Mouse (Mus musculus): Measurements from ENCODE around the gene Ednrb. TPM values are rescaled to one million over a fixed set of nuclear protein-coding genes. Genes with fewer than 3 reads are reported as not detected.
A peak's percentile ranks its signal among the peaks of the same experiment; 100 is the strongest.

The Ednrb gene
- 74.0 and 77.3 TPM in 2 replicates for polyA plus RNA-seq (2014; fragmentation: Nextera tagmentation; extraction: Ambion mirVana)

DNA sequence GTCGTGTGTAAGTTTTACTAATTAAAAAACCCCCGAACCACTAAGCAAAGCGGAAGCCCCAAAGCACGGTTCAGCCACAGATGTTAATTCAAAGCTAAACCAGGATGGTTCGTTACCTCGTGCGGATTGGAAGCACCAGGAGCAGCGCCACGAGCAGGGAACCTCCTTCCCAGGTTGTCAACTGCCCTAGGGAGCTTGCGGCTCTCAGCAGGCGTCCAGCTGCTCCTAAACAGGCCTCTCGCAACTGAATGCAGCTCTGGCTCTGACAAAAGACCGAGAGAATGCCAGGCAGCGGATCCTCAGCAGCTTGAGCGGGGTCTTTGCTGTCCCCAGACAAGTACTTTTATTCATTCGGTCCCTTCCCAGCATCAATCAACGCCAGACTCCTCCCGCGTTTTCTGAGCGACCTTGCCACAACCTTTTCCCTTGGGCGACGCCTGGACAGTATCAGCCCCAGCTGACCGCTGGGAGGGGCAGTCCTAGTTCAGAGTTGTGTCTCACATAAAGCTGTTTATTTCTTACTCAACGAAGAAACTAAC is at the start of gene Ednrb:
Ednrb (minus strand) TSS at position 392 of the 539 bp plus-strand sequence.
- H3K4me1 ChIP-seq (ENCODE audit: control insufficient read depth, insufficient read depth, low read length), result peaks cover 9% of the 10 kb centered on the region
- peak within 1 kb of the TSS; percentile 45 for H3K4me3 ChIP-seq (ENCODE audit: low read depth, low read length)
- no peaks in the 10 kb centered on the region for H3K36me3 ChIP-seq (ENCODE audit: control insufficient read depth, insufficient read depth, low read length)
- H3K9ac ChIP-seq (ENCODE audit: low read length), result peak within 1 kb of the TSS; percentile 58
- 1% methylated on average over 24 of the region's 24 CpGs for WGBS
- peak within 1 kb of the TSS; percentile 85 for H3K4me2 ChIP-seq (ENCODE audit: low read length)
- H3K27me3 ChIP-seq (replicated peaks; ENCODE audit: control insufficient read depth, insufficient read depth, low read length), result no peaks in the 10 kb centered on the region
- no peaks in the 10 kb centered on the region for H3K9me3 ChIP-seq (replicated peaks; ENCODE audit: control insufficient read depth, low read length)
- ATAC-seq (peak; percentile 79), DNase-seq (ENCODE audit: low spot score) (peak; percentile 77)
- H3K27ac ChIP-seq (ENCODE audit: low read depth, low read length), result peak within 1 kb of the TSS; percentile 36; the same call in 1 of the 2 replicates

DNA sequence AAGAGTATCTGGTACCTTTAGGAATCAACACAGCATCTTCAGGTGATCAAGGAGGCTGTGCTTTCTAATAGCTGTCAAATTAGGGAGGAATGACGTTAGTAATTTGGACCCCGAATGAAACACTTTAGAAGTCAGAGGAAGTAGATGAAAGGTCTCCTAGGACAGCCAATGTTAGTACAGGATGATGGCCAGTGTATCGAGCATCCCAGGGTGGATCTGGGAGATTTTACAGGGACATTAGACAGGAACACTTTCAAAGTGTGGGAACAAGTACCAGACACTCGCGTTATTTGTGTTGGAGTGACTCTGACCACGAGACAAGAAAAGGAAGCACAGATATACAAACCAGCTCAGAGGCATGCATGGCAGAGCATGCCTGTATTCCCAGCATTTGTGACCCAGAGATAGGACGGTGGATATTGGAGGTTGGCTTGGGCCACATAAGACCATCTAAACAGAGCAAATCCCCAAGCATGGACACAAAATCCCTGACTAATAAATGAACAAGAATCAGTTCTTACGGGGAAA is 48.3 kb upstream of the Ednrb start:
- no peaks in the 10 kb centered on the region for H3K36me3 ChIP-seq (ENCODE audit: control insufficient read depth, insufficient read depth, low read length)
- H3K4me2 ChIP-seq (ENCODE audit: low read length), result no peak overlapping the region
- no peak overlapping the region for H3K9ac ChIP-seq (ENCODE audit: low read length)
- no peaks in the 10 kb centered on the region for H3K27me3 ChIP-seq (replicated peaks; ENCODE audit: control insufficient read depth, insufficient read depth, low read length)
- WGBS, result 89% methylated on average over 8 of the region's 8 CpGs
- H3K9me3 ChIP-seq (replicated peaks; ENCODE audit: control insufficient read depth, low read length), result no peaks in the 10 kb centered on the region
- no peak overlapping the region for H3K27ac ChIP-seq (ENCODE audit: low read depth, low read length)
- no peak for DNase-seq (ENCODE audit: low spot score)
- no peaks in the 10 kb centered on the region for H3K4me1 ChIP-seq (ENCODE audit: control insufficient read depth, insufficient read depth, low read length)
- ATAC-seq, result no peak
- no peak overlapping the region for H3K4me3 ChIP-seq (ENCODE audit: low read depth, low read length)

DNA sequence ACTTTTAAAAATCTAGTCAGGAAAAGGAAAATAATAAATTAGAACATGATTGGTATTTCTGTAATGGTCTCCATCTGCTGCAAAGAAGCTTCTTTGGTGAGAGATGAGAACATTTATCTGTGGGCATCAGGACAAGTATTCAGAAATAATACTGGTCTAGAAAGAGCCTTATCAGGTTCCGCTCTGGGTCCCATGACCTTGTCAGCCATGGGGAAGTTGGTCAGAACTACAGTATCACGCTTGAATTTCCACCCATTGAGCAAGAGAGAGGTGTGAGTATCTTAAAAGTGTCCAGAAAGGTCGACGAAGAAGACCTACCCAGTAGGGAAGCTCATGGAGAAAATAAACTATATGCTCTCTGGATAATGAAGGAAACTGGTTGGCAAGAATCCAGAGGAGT is 46.6 kb upstream of the Ednrb start:
- no peak overlapping the region for H3K9ac ChIP-seq (ENCODE audit: low read length)
- ATAC-seq (no peak), DNase-seq (ENCODE audit: low spot score) (no peak)
- H3K4me1 ChIP-seq (ENCODE audit: control insufficient read depth, insufficient read depth, low read length), result no peaks in the 10 kb centered on the region
- no peaks in the 10 kb centered on the region for H3K36me3 ChIP-seq (ENCODE audit: control insufficient read depth, insufficient read depth, low read length)
- H3K27ac ChIP-seq (ENCODE audit: low read depth, low read length), result no peak overlapping the region
- 81% methylated on average over 4 of the region's 4 CpGs for WGBS
- no peak overlapping the region for H3K4me3 ChIP-seq (ENCODE audit: low read depth, low read length)
- H3K27me3 ChIP-seq (replicated peaks; ENCODE audit: control insufficient read depth, insufficient read depth, low read length), result no peaks in the 10 kb centered on the region
- H3K4me2 ChIP-seq (ENCODE audit: low read length), result no peak overlapping the region
- no peaks in the 10 kb centered on the region for H3K9me3 ChIP-seq (replicated peaks; ENCODE audit: control insufficient read depth, low read length)

DNA sequence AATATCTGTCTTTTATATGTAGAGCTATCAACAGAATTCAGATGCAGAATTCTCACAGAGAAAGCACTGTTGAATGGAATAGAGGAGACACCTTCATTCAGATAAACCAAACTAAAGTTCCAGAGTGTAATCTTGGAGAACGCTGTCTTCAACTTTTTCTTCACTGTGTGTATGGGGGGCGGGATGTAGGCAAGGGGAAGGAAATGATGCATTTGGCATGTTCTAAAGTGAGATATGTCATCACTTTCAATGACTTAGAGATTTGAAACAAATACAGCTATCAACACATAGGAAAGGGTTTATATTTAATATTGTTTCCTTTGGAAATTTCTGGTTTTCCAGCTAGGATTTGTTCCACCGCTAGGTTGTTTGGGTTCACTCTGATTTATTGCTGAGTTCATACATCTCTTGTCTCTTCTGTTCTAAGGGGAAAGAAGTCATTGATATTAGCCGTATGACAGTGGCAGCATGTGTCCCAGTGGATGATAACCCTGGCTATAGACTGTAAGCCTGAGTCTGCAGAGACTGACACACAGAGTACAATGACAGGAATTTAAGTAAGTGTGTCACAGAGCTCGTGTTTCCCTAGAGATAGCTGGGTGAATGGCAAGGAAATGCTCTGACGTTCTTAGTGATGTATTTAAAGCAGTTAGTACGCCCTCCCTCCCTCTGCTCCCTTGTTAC is 40.8 kb upstream of the Ednrb start:
- Histone ChIP-seq H3K27me3 (replicated peaks; ENCODE audit: control insufficient read depth, insufficient read depth, low read length) (no peaks in the 10 kb centered on the region), H3K4me3 (ENCODE audit: low read depth, low read length) (no peak overlapping the region), H3K9me3 (replicated peaks; ENCODE audit: control insufficient read depth, low read length) (no peaks in the 10 kb centered on the region), H3K9ac (ENCODE audit: low read length) (no peak overlapping the region), H3K4me1 (ENCODE audit: control insufficient read depth, insufficient read depth, low read length) (no peaks in the 10 kb centered on the region), H3K4me2 (ENCODE audit: low read length) (no peak overlapping the region), H3K36me3 (ENCODE audit: control insufficient read depth, insufficient read depth, low read length) (no peaks in the 10 kb centered on the region), H3K27ac (ENCODE audit: low read depth, low read length) (no peak overlapping the region)
- ATAC-seq (no peak), DNase-seq (ENCODE audit: low spot score) (no peak)
- 79% methylated on average over 7 of the region's 7 CpGs for WGBS

DNA sequence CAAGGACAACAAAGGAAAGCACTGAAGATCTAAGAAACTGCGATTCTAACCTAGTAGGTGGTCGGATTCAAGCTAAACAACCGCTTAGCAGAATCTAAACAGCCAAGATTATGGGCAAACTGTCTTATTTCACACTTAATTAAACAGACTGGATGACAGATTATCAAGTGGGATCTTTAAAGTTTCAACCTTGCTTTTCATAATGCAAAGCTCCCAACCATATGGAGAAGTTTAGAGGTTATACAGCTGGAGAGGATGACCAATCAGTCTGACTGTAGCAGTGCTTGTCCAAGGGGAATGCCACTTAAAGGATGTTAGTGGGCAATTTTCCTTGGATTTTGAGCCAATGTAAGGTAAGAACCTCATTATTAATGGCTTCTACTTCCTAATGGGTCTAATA is 38.7 kb upstream of the Ednrb start:
- H3K27ac ChIP-seq (ENCODE audit: low read depth, low read length), result no peak overlapping the region
- DNase-seq (ENCODE audit: low spot score) (no peak), ATAC-seq (no peak)
- H3K9me3 ChIP-seq (replicated peaks; ENCODE audit: control insufficient read depth, low read length), result no peaks in the 10 kb centered on the region
- H3K27me3 ChIP-seq (replicated peaks; ENCODE audit: control insufficient read depth, insufficient read depth, low read length), result no peaks in the 10 kb centered on the region
- no peak overlapping the region for H3K4me2 ChIP-seq (ENCODE audit: low read length)
- H3K4me1 ChIP-seq (ENCODE audit: control insufficient read depth, insufficient read depth, low read length), result no peaks in the 10 kb centered on the region
- 86% methylated on average over 3 of the region's 3 CpGs for WGBS
- no peaks in the 10 kb centered on the region for H3K36me3 ChIP-seq (ENCODE audit: control insufficient read depth, insufficient read depth, low read length)
- H3K9ac ChIP-seq (ENCODE audit: low read length), result no peak overlapping the region
- no peak overlapping the region for H3K4me3 ChIP-seq (ENCODE audit: low read depth, low read length)

DNA sequence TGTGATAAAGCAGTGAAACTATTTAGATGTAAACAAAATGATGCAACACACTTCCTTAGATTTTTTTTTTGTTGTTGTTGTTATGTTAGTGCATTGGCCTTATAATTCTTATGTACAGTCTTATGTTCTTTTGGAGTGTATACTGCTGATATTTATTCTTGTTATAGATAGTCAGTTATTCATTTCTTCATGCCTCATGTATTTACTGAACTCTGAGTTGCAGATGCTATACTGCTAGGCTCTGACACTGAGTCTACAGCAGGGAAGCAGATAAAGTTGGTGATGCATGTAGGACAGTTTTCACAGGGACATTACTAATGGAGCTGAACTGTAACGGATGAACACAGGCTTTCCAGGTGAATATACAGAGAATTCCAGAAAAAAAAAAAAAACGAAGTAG is 32.9 kb upstream of the Ednrb start:
- ATAC-seq (no peak), DNase-seq (ENCODE audit: low spot score) (no peak)
- H3K27me3 ChIP-seq (replicated peaks; ENCODE audit: control insufficient read depth, insufficient read depth, low read length), result no peaks in the 10 kb centered on the region
- H3K27ac ChIP-seq (ENCODE audit: low read depth, low read length), result no peak overlapping the region
- H3K4me3 ChIP-seq (ENCODE audit: low read depth, low read length), result no peak overlapping the region
- WGBS, result 96% methylated on average over 2 of the region's 2 CpGs
- no peaks in the 10 kb centered on the region for H3K36me3 ChIP-seq (ENCODE audit: control insufficient read depth, insufficient read depth, low read length)
- H3K4me2 ChIP-seq (ENCODE audit: low read length), result no peak overlapping the region
- H3K9me3 ChIP-seq (replicated peaks; ENCODE audit: control insufficient read depth, low read length), result no peaks in the 10 kb centered on the region
- H3K4me1 ChIP-seq (ENCODE audit: control insufficient read depth, insufficient read depth, low read length), result no peaks in the 10 kb centered on the region
- no peak overlapping the region for H3K9ac ChIP-seq (ENCODE audit: low read length)

DNA sequence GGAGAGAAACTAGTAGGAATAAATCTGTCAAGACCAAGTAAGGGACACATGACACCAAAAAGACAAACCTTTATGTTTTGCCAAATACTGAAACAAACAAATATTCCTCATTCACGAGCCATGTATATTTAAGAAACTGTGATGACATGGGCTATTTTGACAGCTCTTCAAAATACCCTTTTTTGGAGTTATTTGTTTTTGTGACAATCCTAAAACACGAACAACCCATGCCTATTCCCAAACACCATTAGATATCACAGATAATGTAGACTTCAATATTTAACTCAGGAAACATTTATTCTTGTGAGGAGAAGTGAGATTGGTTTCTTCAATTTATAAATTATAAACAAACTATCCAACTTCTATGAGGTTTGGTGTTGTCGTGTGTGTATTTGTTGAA is 32.4 kb upstream of the Ednrb start:
- Histone ChIP-seq H3K4me3 (ENCODE audit: low read depth, low read length) (no peak overlapping the region), H3K4me1 (ENCODE audit: control insufficient read depth, insufficient read depth, low read length) (no peaks in the 10 kb centered on the region), H3K27me3 (replicated peaks; ENCODE audit: control insufficient read depth, insufficient read depth, low read length) (no peaks in the 10 kb centered on the region), H3K9ac (ENCODE audit: low read length) (no peak overlapping the region), H3K36me3 (ENCODE audit: control insufficient read depth, insufficient read depth, low read length) (no peaks in the 10 kb centered on the region), H3K9me3 (replicated peaks; ENCODE audit: control insufficient read depth, low read length) (no peaks in the 10 kb centered on the region), H3K27ac (ENCODE audit: low read depth, low read length) (no peak overlapping the region), H3K4me2 (ENCODE audit: low read length) (no peak overlapping the region)
- ATAC-seq (no peak), DNase-seq (ENCODE audit: low spot score) (no peak)
- WGBS, result 90% methylated on average over 3 of the region's 3 CpGs

DNA sequence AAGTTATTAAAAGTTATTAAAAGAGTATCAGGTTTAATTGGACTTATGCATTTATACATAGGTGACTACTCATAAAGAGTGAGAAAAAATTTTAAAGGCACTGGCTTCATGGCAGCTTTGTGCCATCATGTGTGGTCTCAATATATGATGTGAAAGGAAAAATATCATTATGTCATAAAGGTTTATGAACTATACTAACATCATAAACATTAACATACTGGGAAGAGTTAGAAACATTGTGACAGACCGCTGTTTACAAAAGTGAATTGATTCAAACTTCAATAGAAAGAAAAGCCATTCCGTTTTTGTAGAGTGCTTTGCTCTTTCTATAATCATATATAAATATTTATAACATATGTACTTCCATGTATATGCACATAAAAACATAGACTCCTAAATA is 22.4 kb upstream of the Ednrb start:
- 87% methylated on average over 2 of the region's 2 CpGs for WGBS
- Histone ChIP-seq H3K9ac (ENCODE audit: low read length) (no peak overlapping the region), H3K9me3 (replicated peaks; ENCODE audit: control insufficient read depth, low read length) (no peaks in the 10 kb centered on the region), H3K27me3 (replicated peaks; ENCODE audit: control insufficient read depth, insufficient read depth, low read length) (no peaks in the 10 kb centered on the region), H3K4me3 (ENCODE audit: low read depth, low read length) (no peak overlapping the region), H3K27ac (ENCODE audit: low read depth, low read length) (no peak overlapping the region), H3K4me2 (ENCODE audit: low read length) (no peak overlapping the region), H3K36me3 (ENCODE audit: control insufficient read depth, insufficient read depth, low read length) (no peaks in the 10 kb centered on the region), H3K4me1 (ENCODE audit: control insufficient read depth, insufficient read depth, low read length) (no peaks in the 10 kb centered on the region)
- DNase-seq (ENCODE audit: low spot score) (no peak), ATAC-seq (no peak)

DNA sequence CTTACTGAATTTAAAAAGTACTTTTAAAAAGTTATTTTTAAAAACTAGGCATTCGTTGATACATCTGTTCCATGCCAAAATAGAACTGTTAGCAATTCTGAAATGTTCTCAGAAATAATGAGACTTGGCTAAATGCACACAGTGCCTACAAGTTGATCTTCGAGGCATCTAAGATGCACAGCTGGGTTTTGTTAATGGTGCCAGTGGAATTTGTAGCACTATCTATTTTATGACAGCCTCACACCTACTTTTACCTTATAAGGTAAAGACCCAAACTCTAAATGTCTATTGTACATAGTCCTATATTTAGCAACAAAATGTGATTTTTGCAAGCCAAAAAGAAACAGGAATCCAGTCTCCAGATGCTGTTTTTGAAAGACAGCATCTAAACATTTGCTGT is 21.0 kb upstream of the Ednrb start:
- no peaks in the 10 kb centered on the region for H3K9me3 ChIP-seq (replicated peaks; ENCODE audit: control insufficient read depth, low read length)
- no peaks in the 10 kb centered on the region for H3K4me1 ChIP-seq (ENCODE audit: control insufficient read depth, insufficient read depth, low read length)
- H3K36me3 ChIP-seq (ENCODE audit: control insufficient read depth, insufficient read depth, low read length), result no peaks in the 10 kb centered on the region
- no peak for DNase-seq (ENCODE audit: low spot score)
- 84% methylated on average over 2 of the region's 2 CpGs for WGBS
- no peak for ATAC-seq
- H3K4me2 ChIP-seq (ENCODE audit: low read length), result no peak overlapping the region
- H3K9ac ChIP-seq (ENCODE audit: low read length), result no peak overlapping the region
- H3K4me3 ChIP-seq (ENCODE audit: low read depth, low read length), result no peak overlapping the region
- H3K27me3 ChIP-seq (replicated peaks; ENCODE audit: control insufficient read depth, insufficient read depth, low read length), result no peaks in the 10 kb centered on the region
- no peak overlapping the region for H3K27ac ChIP-seq (ENCODE audit: low read depth, low read length)

Data from forebrain, embryonic 14.5 days (tissue).